Mouse (Mus musculus) liver, postnatal 0 days (tissue): Measurements from ENCODE around the gene Tnni1.

Source experiments
- CTCF ChIP-seq: sonication (generic); IDR thresholded peaks from 2 replicates; pipeline ENCODE4 v1.5.1; 2016; ENCODE audit warnings: antibody characterized with exemption, low read depth
- EP300 ChIP-seq: IDR thresholded peaks from 2 replicates; pipeline ENCODE4 v1.6.1; 2016; ENCODE audit warnings: antibody characterized with exemption, low read depth, mild to moderate bottlenecking

GRCm38 (mm10) chr1:135828918-135829317 lies 49.7 kb downstream of the Tnni1 start:
- TF ChIP-seq CTCF = peak; percentile 84
- no peak for TF ChIP-seq EP300
